Mouse (Mus musculus) kidney, embryonic 15.5 days (tissue): ENCODE results near the gene Gm21885. TPM values are rescaled to one million over a fixed set of nuclear protein-coding genes. Genes with fewer than 3 reads are reported as not detected.

Experiments used
- ATAC-seq: fragments of 200-750 bp; cut with Nextera tagmentation; replicated peaks from 2 replicates; pipeline ENCODE4 v1.8.0; 2017; ENCODE audit warnings: moderate TSS enrichment; ENCODE audit not compliant: low FRiP score
- H3K27ac ChIP-seq: fragments of 300-500 bp; sonication (generic); 2 replicates; pipeline ENCODE4 v1.5.1; 2015; ENCODE audit warnings: mild to moderate bottlenecking, inconsistent platforms
- H3K27me3 ChIP-seq: fragments of 300-500 bp; sonication (generic); 2 replicates; pipeline ENCODE4 v1.6.1; 2015; ENCODE audit warnings: inconsistent platforms
- H3K36me3 ChIP-seq: fragments of 300-500 bp; sonication (generic); 2 replicates; pipeline ENCODE4 v1.6.1; 2015; ENCODE audit warnings: inconsistent platforms
- H3K4me1 ChIP-seq: fragments of 300-500 bp; sonication (generic); 2 replicates; pipeline ENCODE4 v1.6.1; 2015; ENCODE audit warnings: inconsistent platforms
- H3K4me2 ChIP-seq: fragments of 300-500 bp; sonication (generic); 2 replicates; pipeline ENCODE4 v1.6.1; 2015; ENCODE audit warnings: moderate library complexity, mild to moderate bottlenecking, inconsistent platforms
- H3K4me3 ChIP-seq: fragments of 300-500 bp; sonication (generic); replicated peaks from 2 replicates; pipeline ENCODE4 v1.5.1; 2015; ENCODE audit warnings: mild to moderate bottlenecking, inconsistent platforms
- H3K9ac ChIP-seq: fragments of 300-500 bp; sonication (generic); 2 replicates; pipeline ENCODE4 v1.6.1; 2015; ENCODE audit warnings: mild to moderate bottlenecking, inconsistent platforms
- H3K9me3 ChIP-seq: fragments of 300-500 bp; sonication (generic); replicated peaks from 2 replicates; pipeline ENCODE4 v1.6.1; 2016; ENCODE audit warnings: inconsistent platforms
- WGBS: fragments of 180-500 bp; shearing (Covaris S2); methylation state at CpG from one replicate; pipeline ENCODE4 v1.1.7; 2015; ENCODE audit warnings: mixed read lengths; 5-methylcytosine and 5-hydroxymethylcytosine counted together
- polyA plus RNA-seq: library from polyadenylated mRNA; unstranded; fragments of >200 nt; fragmentation: Nextera tagmentation; extraction: Ambion mirVana; gene quantifications from 2 replicates; pipeline ENCODE4 v1.2.1, GENCODE M21; 2015

Gm21885 gene
- polyA plus RNA-seq: not detected in 2 replicates

DNA sequence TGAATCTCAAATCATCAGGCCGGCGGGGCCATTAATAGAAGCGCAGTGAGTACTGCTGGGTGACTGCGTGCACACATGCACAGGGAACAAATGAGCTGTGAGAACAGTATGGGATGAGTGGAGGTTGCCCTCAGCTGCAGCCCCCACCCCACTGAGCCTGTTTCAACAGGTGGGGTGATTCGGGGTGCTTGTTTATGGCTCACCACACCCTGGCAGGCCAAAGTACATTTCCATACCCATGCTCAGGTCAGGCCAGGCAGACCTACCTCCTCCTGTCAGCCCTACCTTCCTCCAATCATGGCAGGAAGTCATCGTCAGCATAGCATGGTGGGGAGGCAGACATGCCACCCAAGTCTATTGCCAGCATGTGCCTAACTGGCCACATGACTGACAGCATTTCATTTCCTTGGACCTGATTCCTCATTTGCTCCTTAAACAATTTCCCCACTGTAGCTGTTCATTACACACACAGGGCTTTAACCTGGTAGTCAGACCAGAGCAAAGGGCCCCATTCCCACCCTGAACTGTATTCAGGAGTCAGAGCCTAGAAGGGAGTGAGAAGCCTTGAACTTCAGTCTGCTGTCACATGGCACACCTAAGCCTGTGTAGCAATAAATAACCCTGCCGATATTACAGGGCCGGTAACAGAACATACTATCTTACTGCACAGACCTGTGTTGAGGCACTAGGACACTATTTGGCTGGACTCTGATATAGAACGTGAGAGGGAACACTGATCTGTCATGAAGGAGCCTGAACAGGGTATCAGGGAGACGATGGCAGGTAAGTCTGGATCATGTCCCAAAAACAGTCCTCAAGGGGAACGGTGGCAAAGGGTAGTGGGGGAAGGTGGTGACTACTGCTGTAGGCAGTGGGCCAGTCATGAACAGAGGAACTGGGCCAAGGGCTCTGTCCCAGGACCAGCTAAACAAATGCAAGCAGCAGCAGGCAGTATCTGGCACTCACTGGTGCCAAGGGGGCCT lies at the start of gene Gm21885:
Gene Gm21885, plus strand, starts transcription at position 675 of the 983 bp plus-strand sequence.
- no peak within 1 kb of the TSS for H3K27ac ChIP-seq
- H3K27me3 ChIP-seq: no peaks in the 10 kb centered on the region
- no peak within 1 kb of the TSS for H3K4me2 ChIP-seq
- no peak for ATAC-seq
- H3K36me3 ChIP-seq: peaks cover 30% of the 10 kb centered on the region
- peaks cover 9% of the 10 kb centered on the region for H3K4me1 ChIP-seq
- no peak within 1 kb of the TSS for H3K4me3 ChIP-seq
- no peak within 1 kb of the TSS for H3K9ac ChIP-seq
- no peaks in the 10 kb centered on the region for H3K9me3 ChIP-seq
- 81% methylated on average over 11 of the region's 11 CpGs for WGBS

DNA sequence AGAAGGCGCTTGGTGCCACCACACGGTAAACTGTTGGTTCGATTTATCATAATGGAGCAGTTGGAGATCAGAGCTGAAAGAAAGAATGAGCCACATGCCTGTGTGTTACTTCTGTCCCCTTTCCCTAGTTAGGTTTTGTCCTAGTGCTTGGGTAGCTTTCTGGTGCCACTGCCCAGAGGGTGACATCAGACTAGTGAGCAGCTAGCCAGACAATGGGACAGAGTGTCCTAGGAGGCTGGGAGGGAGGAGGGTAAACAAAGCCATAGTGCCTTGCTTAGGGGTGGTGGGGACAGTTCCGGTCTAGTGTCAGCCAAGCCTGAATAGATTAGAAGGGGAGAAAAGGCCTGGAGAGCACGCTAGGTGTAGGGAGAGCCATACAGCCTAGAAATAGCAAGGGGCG lies 48.3 kb upstream of the Gm21885 start:
- H3K4me3 ChIP-seq: no peak overlapping the region
- no peak overlapping the region for H3K9ac ChIP-seq
- peaks cover 13% of the 10 kb centered on the region for H3K4me1 ChIP-seq
- no peak overlapping the region for H3K27ac ChIP-seq
- H3K27me3 ChIP-seq: no peaks in the 10 kb centered on the region; the same call in 1 of the 2 replicates
- no peaks in the 10 kb centered on the region for H3K9me3 ChIP-seq
- WGBS: 86% methylated on average over 6 of the region's 6 CpGs
- no peaks in the 10 kb centered on the region for H3K36me3 ChIP-seq
- H3K4me2 ChIP-seq: no peak overlapping the region
- ATAC-seq: no peak

DNA sequence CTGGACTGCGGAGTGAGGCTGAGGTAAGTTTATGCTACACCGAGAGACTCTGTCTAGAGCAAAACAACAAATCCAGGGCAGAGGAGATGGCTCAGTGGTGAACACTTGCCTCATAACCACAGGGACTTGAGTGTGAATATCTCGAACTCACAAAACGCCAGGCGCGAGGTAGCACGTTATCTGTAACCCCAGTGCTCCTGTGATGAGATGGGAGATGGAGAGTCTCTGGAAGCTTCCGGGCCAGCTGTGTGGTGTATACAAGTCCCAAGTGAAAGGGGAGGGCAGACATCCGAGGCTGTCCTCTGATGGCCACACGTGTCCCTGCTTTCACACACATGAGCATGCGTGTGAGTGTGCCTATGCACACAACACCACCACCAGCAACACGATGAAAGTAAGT lies 47.3 kb upstream of the Gm21885 start:
- no peak overlapping the region for H3K27ac ChIP-seq
- no peak for ATAC-seq
- peaks cover 13% of the 10 kb centered on the region for H3K4me1 ChIP-seq
- H3K9ac ChIP-seq: no peak overlapping the region
- H3K36me3 ChIP-seq: no peaks in the 10 kb centered on the region
- 91% methylated on average over 12 of the region's 12 CpGs for WGBS
- no peak overlapping the region for H3K4me3 ChIP-seq
- no peaks in the 10 kb centered on the region for H3K9me3 ChIP-seq
- H3K4me2 ChIP-seq: no peak overlapping the region
- H3K27me3 ChIP-seq: no peaks in the 10 kb centered on the region; the same call in 1 of the 2 replicates

DNA sequence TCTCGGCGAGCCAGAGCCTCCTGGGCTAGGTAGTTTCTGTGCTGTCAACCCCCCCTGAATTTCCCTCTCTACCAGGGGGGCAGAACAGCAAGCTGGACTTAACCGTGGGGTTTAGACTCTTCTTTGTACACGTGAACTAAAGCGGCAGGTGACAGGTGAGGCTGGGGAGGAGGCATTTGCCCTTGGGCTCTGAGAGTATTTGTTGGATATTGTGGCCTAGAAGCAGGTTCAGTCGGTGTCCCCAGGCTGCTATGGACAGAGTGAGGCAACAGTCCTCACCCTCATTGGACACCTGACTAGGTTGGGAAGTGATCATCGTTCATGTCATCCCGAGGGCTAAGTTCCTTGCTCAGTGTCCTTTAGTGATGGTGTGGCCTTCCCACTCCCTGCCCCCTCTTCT lies 46.8 kb upstream of the Gm21885 start:
- H3K4me3 ChIP-seq: no peak overlapping the region
- no peak for ATAC-seq
- no peaks in the 10 kb centered on the region; the same call in 1 of the 2 replicates for H3K27me3 ChIP-seq
- H3K9me3 ChIP-seq: no peaks in the 10 kb centered on the region
- no peak overlapping the region for H3K4me2 ChIP-seq
- no peaks in the 10 kb centered on the region for H3K36me3 ChIP-seq
- H3K9ac ChIP-seq: no peak overlapping the region
- peaks cover 15% of the 10 kb centered on the region for H3K4me1 ChIP-seq
- 91% methylated on average over 8 of the region's 8 CpGs for WGBS
- no peak overlapping the region for H3K27ac ChIP-seq

DNA sequence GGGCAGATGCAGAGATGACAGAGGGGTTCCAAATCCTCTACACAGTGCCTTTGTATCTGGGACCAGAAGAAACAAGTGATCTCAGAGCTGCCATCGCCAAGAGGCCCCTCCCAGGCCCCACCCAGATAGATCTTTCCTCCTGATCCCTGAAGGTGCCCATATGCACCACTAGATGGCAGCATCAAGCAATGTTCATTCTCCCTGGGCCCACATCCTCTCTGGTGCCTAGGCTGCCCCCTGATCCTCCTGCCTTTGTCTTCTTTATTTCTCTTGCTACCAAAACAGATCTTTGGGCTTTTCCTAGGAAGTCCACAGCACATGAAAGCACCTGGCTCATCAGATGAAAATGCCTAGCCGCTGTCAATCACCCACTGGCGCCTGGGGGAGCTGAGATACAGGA lies 45.6 kb upstream of the Gm21885 start:
- no peak overlapping the region for H3K4me3 ChIP-seq
- H3K4me2 ChIP-seq: 0 out of 2 replicates have a peak overlapping the region, but pooled peaks have one; percentile 30
- H3K4me1 ChIP-seq: peaks cover 16% of the 10 kb centered on the region
- no peaks in the 10 kb centered on the region; the same call in 1 of the 2 replicates for H3K27me3 ChIP-seq
- 33% methylated on average over 3 of the region's 3 CpGs for WGBS
- H3K9me3 ChIP-seq: no peaks in the 10 kb centered on the region
- no peak overlapping the region for H3K9ac ChIP-seq
- peak; percentile 86 for ATAC-seq
- no peak overlapping the region; the same call in 1 of the 2 replicates for H3K27ac ChIP-seq
- H3K36me3 ChIP-seq: no peaks in the 10 kb centered on the region

DNA sequence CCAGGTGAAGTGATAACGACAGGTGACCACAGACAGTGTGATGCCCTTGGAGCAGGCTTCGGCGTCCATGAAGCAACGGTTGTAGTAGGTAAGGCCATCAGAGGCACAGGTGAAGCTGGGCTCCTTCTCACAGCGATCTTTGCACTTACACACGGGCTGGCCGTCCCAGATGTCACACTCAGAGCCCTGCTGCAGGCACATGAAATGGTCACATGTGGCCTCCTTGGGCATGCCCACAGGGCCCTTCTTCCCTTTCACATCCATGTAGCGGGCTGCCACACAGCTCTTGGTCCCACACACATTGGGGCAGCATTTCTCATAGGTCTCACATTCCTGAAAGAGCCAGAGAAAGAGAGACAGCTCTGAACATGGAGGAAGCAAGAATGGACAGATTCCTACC lies 42.9 kb upstream of the Gm21885 start:
- WGBS: 96% methylated on average over 8 of the region's 8 CpGs
- no peak for ATAC-seq

DNA sequence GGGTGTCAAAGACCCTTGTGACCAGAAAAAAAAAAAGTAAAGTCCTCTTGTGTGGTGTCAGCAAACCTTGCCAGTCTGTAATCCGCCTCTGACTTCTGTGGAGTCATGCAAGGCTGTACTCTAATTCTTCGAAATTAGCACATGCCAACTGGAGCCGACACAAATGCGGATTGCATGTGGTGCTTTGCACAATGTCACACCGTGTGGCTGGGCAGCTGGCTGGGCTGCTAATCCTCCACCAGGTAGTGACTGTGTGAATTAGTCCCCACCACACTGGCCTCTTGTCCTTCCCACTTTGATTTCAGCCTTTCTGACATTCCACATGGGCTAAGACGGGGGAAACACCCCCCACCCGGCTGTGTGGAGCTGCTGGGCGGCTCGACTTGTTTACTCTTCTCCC lies 42.0 kb upstream of the Gm21885 start:
- Histone ChIP-seq H3K9ac (no peak overlapping the region), H3K9me3 (no peaks in the 10 kb centered on the region), H3K36me3 (no peaks in the 10 kb centered on the region), H3K4me3 (no peak overlapping the region), H3K27me3 (peaks cover 10% of the 10 kb centered on the region), H3K4me1 (peaks cover 33% of the 10 kb centered on the region), H3K4me2 (no peak overlapping the region), H3K27ac (no peak overlapping the region)
- no peak for ATAC-seq
- WGBS: 47% methylated on average over 9 of the region's 9 CpGs

More for the DNA sequence above, 42.9 kb upstream of the Gm21885 start:
- Histone ChIP-seq H3K4me1 (peaks cover 27% of the 10 kb centered on the region), H3K27me3 (peaks cover 10% of the 10 kb centered on the region), H3K4me3 (no peak overlapping the region), H3K4me2 (no peak overlapping the region), H3K27ac (no peak overlapping the region), H3K9ac (no peak overlapping the region), H3K9me3 (no peaks in the 10 kb centered on the region), H3K36me3 (no peaks in the 10 kb centered on the region)

DNA sequence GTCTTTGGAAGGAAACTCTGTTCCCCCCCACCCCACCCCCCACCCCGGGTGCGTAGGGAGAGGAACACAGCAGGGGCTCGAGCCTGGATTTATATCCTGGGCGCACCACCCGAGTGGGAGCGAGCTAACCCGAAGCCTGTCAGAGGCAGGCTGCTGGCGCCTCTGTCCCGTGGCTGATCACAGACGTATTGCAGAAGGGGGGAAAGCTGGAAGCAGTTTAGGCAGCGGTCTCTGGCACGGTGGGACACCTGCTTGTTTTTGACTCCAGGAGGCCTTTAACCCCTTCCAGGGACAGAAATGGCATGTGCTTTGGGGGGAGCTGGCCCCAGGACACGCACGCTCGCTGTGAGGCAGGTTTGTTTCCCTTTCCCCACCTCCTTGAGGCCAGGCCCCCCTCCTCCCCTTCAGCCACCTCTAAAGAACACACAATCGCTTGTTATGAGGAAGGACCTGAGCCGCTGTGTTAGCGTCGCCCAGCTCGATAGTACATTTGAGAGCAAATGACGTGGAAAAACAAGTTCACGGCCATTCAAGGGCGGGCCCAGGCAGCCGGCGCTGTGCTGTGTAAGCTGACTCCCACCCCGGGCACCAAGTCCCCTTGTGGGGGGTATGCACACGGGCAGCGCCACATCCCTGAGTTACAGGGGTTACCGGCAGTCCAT lies 38.8 kb upstream of the Gm21885 start:
- Histone ChIP-seq H3K27ac (peak overlapping the region; percentile 71), H3K4me1 (peaks cover 50% of the 10 kb centered on the region), H3K4me3 (peak overlapping the region; percentile 31), H3K27me3 (peaks cover 10% of the 10 kb centered on the region), H3K9ac (peak overlapping the region; percentile 21; the same call in 1 of the 2 replicates), H3K36me3 (no peaks in the 10 kb centered on the region), H3K4me2 (peak overlapping the region; percentile 68), H3K9me3 (no peaks in the 10 kb centered on the region)
- peak; percentile 72 for ATAC-seq
- 3% methylated on average over 29 of the region's 29 CpGs for WGBS

DNA sequence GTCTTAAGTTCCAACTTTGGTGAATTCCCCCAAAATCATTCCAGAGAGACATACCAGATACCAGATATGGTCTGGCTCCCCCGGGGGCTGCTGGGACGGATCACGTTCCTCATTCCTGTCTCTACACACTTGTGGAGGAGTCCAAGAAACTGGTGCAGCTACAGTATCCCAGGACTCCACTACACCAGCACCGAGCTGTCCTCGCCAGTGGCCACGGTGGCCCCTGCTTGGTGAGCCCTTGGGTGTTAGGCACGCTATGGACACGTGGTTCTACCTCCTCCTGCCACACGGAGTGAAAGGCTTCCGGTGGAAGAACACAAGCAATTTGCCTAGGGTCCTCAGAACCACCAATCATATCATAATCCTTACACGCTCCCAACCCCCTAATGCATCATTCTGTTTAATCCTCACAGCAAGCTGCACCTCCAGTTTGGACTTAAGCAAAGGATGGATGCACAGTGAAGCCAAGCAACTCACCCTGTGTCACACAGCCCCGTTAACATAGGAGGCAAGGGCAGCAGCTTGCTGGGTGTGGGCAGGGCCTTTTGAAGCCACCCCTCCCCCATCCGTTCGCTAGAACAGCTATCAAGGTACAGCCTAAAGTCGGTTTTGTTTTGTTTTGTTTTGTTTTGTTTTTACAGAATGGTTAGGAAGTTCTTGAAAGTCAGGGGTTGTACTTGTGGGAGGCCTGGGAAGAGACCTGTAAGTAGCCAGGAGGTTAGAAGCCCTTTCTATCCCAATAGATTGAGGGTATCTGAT lies 38.1 kb upstream of the Gm21885 start:
- 22% methylated on average over 15 of the region's 15 CpGs for WGBS
- Histone ChIP-seq H3K9ac (peak overlapping the region; percentile 21; the same call in 1 of the 2 replicates), H3K27me3 (peaks cover 10% of the 10 kb centered on the region), H3K36me3 (no peaks in the 10 kb centered on the region), H3K27ac (peak overlapping the region; percentile 71), H3K4me1 (peaks cover 50% of the 10 kb centered on the region), H3K4me2 (peak overlapping the region; percentile 68), H3K4me3 (peak overlapping the region; percentile 31), H3K9me3 (no peaks in the 10 kb centered on the region)
- ATAC-seq: peak; percentile 44; the same call in 1 of the 2 replicates

DNA sequence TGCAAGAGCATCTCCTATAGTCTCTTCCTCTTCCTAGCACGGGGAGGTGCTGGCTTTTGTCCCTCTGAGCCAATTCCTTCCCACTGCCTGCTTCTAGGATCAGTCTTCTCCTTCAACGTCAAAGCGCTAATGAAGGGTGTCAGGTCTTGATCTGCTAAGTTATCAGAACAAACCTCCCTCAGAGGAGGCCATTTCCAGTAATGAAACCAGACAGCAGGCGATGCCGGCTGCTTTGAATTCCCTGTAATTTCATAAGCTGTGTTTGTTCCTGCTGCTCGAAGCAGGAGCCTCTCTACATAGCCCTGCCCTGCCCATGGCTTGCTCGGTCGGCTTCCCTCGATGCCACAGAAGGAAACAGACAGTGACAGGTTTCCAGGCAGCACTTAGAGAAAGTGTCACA lies 37.3 kb upstream of the Gm21885 start:
- ATAC-seq: no peak
- Histone ChIP-seq H3K4me1 (peaks cover 50% of the 10 kb centered on the region), H3K4me2 (no peak overlapping the region), H3K9me3 (no peaks in the 10 kb centered on the region), H3K27me3 (peaks cover 10% of the 10 kb centered on the region), H3K4me3 (no peak overlapping the region), H3K36me3 (no peaks in the 10 kb centered on the region), H3K27ac (no peak overlapping the region; the same call in 1 of the 2 replicates), H3K9ac (no peak overlapping the region)
- 70% methylated on average over 9 of the region's 9 CpGs for WGBS

DNA sequence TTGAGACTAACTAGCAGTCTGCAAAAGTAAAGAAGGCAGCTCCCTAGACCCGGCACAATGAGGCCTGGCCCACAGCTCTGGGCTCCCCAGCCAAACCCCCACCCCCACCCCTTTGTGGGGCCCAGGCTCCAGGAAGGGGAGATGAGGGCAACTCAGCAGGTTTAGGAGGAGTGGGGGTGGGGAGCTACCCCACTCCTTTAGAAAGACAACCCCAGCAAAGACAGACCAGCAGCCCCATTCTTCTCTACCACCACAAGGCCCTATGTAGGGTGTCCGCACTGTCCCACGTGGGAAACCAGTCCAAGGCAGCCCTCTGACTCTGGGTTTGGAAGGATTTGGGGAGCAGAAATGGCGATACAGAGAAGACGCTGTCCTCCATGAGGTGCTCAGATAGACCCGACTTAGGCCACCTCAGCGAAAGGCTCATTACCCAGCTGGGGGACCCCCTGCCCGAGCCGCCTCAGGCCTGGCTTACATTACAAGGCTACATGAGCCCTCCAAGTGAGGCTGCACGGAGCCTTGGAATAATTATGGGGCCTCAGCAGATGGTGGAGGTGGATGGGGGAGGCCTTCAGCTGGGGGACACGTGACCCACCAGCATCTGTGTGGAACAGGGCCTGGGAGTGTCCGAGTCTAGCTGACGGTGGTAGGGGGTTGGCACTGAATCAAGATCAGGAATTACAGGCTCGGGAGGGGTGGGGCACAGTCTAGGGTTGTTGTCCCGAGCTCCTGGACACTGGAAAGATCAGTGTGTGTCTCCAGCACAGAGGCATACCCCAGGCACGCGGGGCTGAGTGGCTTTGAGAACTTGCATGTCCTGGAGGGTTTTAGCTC lies 35.5 kb upstream of the Gm21885 start, which contains the start of gene Wfikkn2:
Gene Wfikkn2, minus strand, starts transcription at position 51 of the 834 bp plus-strand sequence.
- Histone ChIP-seq H3K9me3 (no peaks in the 10 kb centered on the region), H3K36me3 (no peaks in the 10 kb centered on the region), H3K4me2 (no peak within 1 kb of the TSS), H3K9ac (0 out of 2 replicates have a peak within 1 kb of the TSS, but pooled peaks have one; percentile 10), H3K4me1 (peaks cover 47% of the 10 kb centered on the region), H3K4me3 (no peak within 1 kb of the TSS), H3K27ac (peak within 1 kb of the TSS; percentile 62), H3K27me3 (peaks cover 10% of the 10 kb centered on the region)
- ATAC-seq: peak; percentile 82
- WGBS: 34% methylated on average over 17 of the region's 17 CpGs
